Mouse (Mus musculus) forebrain, embryonic 10.5 days (tissue): ENCODE data around the gene Gpr161. TPM values are rescaled to one million over a fixed set of nuclear protein-coding genes. Genes with fewer than 3 reads are reported as not detected.

Experiments used
- DNase-seq: peaks from one replicate; pipeline ENCODE4 v3.0.0-alpha.2; 2017; ENCODE audit warnings: low spot score; ENCODE audit errors: extremely low spot score
- H3K27ac ChIP-seq: fragments of 300-500 bp; sonication (generic); 2 replicates; pipeline ENCODE4 v1.5.1; 2016; ENCODE audit warnings: mild to moderate bottlenecking
- H3K27me3 ChIP-seq: fragments of 300-500 bp; sonication (generic); 2 replicates; pipeline ENCODE4 v1.6.1; 2016; ENCODE audit warnings: mild to moderate bottlenecking; ENCODE audit not compliant: poor library complexity, severe bottlenecking
- H3K36me3 ChIP-seq: fragments of 300-500 bp; sonication (generic); replicated peaks from 2 replicates; pipeline ENCODE4 v1.6.1; 2016; ENCODE audit warnings: mild to moderate bottlenecking, moderate library complexity
- H3K4me1 ChIP-seq: fragments of 300-500 bp; sonication (generic); 2 replicates; pipeline ENCODE4 v1.6.1; 2016
- H3K4me3 ChIP-seq: fragments of 300-500 bp; sonication (generic); 2 replicates; pipeline ENCODE4 v1.5.1; 2016; ENCODE audit warnings: mild to moderate bottlenecking, moderate library complexity
- H3K9me3 ChIP-seq: fragments of 300-500 bp; sonication (generic); 2 replicates; pipeline ENCODE4 v1.6.1; 2016; ENCODE audit warnings: mild to moderate bottlenecking, moderate library complexity
- WGBS: fragments of 180-500 bp; shearing (Covaris S2); methylation state at CpG from one replicate; pipeline ENCODE4 v1.1.7; 2016; 5-methylcytosine and 5-hydroxymethylcytosine counted together
- polyA plus RNA-seq: library from polyadenylated mRNA; unstranded; fragments of >200 nt; fragmentation: Nextera tagmentation; extraction: Ambion mirVana; gene quantifications from 2 replicates; pipeline ENCODE4 v1.2.1, GENCODE M21; 2016

Gpr161 gene
- polyA plus RNA-seq, 1 experiment from 2014 or later, result 1.8 TPM

DNA sequence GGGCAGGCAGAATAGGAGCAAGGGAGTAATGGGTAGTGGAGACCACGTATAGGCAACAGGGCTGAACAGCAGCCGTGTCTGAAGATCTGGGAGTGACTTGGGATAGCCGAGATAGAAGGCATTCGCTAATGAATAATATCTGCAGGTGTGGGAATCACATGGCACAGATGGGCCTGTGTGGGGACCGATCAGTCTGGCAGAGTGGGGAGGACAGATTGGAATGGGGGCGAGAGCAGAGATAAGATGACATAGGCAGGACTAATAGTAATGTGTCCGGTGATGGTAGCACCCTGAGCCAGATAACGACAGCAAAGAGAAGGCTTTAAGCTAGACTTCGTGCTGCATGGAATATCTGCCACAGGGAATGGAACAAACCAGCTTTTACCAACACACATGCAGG is 7.4 kb upstream of the Gpr161 start:
- 95% methylated on average over 9 of the region's 9 CpGs for WGBS
- Histone ChIP-seq H3K27ac (no peak overlapping the region), H3K9me3 (no peaks in the 10 kb centered on the region), H3K4me3 (no peak overlapping the region), H3K36me3 (peaks cover 26% of the 10 kb centered on the region), H3K27me3 (no peaks in the 10 kb centered on the region), H3K4me1 (peaks cover 24% of the 10 kb centered on the region)
- DNase-seq, result no peak

DNA sequence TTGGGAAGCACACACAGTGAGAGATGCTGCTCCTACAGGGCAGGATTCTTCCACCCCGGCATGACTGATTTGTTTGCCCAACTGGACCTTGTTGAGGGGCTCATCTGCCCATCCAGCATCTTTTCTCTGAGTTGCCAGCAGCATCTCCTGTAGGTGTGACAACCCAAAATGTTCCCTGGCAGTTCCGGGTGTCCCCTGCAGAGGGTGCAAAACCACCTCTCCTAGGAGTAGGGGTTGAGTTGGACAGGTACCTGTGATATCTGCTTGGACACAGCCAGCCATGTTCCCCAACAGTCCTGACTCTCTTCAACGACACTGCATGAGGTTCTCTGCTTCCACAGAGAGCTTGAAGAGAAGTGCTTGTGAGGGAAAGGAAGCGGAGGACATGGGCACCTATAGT is 5.8 kb upstream of the Gpr161 start:
- no peaks in the 10 kb centered on the region for H3K9me3 ChIP-seq
- peaks cover 8% of the 10 kb centered on the region for H3K4me1 ChIP-seq
- no peaks in the 10 kb centered on the region for H3K27me3 ChIP-seq
- peaks cover 40% of the 10 kb centered on the region for H3K36me3 ChIP-seq
- H3K4me3 ChIP-seq, result no peak overlapping the region
- no peak for DNase-seq
- 88% methylated on average over 4 of the region's 4 CpGs for WGBS
- H3K27ac ChIP-seq, result no peak overlapping the region

DNA sequence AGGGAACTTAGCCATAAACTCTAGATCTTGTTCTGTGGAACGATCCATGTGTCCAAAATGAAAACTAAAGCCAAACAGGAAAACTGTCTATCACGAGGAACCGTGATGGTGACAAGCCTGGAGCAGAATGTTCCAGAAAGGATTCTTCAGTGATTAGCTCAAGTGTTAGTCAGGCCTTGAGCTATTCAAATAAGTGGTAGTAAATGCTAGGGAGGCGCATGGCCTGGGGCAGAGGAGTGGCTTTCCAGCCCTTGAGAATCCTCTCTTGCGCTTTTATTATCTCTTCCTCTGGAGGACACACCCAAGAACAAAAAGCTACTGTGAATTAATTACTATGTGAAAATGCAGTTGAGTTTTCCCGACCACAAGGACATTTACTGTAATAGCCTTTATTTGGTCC is 4.0 kb upstream of the Gpr161 start:
- Histone ChIP-seq H3K4me1 (no peaks in the 10 kb centered on the region), H3K36me3 (peaks cover 56% of the 10 kb centered on the region), H3K9me3 (no peaks in the 10 kb centered on the region), H3K27me3 (no peaks in the 10 kb centered on the region), H3K4me3 (no peak overlapping the region), H3K27ac (no peak overlapping the region)
- WGBS, result 92% methylated on average over 6 of the region's 6 CpGs
- DNase-seq, result no peak

DNA sequence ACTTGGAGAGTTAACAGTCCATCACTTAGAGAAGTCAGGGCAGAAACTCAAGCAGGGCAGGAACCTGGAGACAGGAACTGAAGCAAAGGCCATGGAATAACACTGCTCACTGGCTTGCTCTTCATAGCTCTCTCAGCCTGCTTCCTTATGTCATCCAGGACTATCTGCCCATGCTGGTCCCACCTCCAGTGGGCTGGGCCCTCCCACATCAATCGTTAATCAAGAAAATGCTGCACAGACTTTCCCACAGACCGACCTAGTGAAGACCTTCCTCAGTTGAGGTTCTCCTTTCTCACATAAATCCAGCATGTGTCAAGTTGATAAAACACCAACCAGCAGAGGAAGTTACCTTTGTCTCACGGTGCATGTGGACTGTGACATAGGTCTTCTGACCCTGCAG is 5.5 kb downstream of the Gpr161 start:
- DNase-seq, result no peak
- 91% methylated on average over 3 of the region's 3 CpGs for WGBS
- no peak overlapping the region for H3K27ac ChIP-seq
- H3K4me1 ChIP-seq, result no peaks in the 10 kb centered on the region
- H3K27me3 ChIP-seq, result no peaks in the 10 kb centered on the region
- H3K9me3 ChIP-seq, result no peaks in the 10 kb centered on the region
- H3K36me3 ChIP-seq, result peaks cover 13% of the 10 kb centered on the region
- no peak overlapping the region for H3K4me3 ChIP-seq

DNA sequence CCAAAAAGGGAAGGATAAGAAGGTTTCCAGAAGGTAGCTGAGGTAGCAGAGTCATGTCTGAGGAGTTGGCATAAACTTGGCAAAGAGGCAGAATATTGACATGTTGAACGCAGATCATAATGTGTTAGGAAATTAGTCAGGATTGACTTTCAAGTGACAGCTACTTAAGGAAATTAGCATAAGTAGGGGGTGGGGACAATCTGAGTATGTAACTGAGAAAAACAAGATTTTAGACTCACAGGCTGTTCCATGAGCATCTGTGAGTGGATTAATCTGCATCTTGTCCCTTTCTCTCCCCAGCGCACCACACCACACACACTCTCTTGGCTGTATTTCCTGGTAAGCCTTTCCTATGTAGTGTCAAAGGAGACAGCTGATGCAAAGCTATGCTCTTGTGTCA is 6.0 kb downstream of the Gpr161 start:
- Histone ChIP-seq H3K27ac (no peak overlapping the region), H3K9me3 (no peaks in the 10 kb centered on the region), H3K4me3 (no peak overlapping the region), H3K36me3 (peaks cover 13% of the 10 kb centered on the region), H3K4me1 (no peaks in the 10 kb centered on the region), H3K27me3 (no peaks in the 10 kb centered on the region)
- 98% methylated on average over 2 of the region's 2 CpGs for WGBS
- DNase-seq, result no peak

DNA sequence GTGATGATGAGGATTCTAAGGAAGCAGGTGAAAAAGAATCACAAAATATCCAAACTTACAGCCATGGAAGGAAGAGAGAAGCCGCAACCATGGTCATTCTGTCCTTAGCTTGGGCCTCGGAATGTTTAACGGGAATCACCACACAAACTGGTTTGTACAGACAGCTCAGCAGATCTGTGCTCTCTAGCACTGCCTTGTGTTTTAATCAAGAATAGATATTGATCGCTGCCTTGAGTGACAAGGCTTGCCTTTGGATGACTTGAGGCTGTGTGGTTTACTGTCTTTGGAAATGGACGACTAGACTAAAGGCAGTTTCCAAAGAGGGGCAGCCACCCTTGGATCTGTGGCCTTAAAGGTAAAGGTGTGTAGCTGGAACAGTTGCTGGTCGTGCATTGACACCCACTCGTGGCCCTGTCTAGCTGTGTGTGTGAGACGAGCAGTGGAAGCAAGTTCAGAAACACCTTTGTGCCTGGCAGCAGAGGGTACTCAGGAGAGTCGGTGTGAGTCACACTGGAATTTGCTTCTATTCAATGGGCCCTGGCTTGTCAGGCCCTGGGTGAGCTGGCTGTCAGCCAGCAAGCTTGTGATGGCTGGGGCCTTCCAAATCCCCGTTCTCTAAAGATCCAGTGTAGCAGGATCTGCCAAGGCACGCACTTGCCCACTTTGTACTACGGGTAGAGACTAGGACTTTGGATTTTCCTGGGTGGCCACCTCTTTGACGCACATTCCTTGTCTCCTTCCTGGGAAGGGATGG is 7.0 kb downstream of the Gpr161 start:
- WGBS, result 87% methylated on average over 13 of the region's 13 CpGs
- no peak overlapping the region for H3K27ac ChIP-seq

DNA sequence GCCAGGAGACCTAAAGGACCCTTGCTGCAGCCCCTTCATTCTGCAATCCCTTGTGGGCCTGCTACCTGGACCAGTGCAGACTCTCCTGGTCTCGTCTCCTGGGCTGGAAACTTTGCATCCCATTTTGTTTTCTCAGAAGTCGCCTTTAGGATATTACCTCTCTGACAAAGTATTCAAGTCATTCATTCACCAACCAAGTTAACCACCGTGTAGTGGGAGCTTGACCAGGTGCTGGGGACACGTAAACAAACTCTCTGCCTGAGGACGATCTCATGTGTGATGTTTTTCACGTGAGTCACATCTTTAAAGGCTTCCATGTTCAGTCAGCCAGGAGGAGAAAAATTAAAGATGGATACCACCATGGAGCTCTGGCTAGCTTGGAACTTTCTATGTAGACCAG is 7.6 kb downstream of the Gpr161 start:
- DNase-seq, result no peak
- H3K27me3 ChIP-seq, result no peaks in the 10 kb centered on the region
- no peak overlapping the region for H3K27ac ChIP-seq
- no peaks in the 10 kb centered on the region for H3K9me3 ChIP-seq
- H3K36me3 ChIP-seq, result peaks cover 24% of the 10 kb centered on the region
- 90% methylated on average over 6 of the region's 6 CpGs for WGBS
- H3K4me3 ChIP-seq, result no peak overlapping the region
- no peaks in the 10 kb centered on the region for H3K4me1 ChIP-seq

More for the DNA sequence above, 7.0 kb downstream of the Gpr161 start:
- H3K4me1 ChIP-seq, result no peaks in the 10 kb centered on the region
- peaks cover 18% of the 10 kb centered on the region for H3K36me3 ChIP-seq
- no peak for DNase-seq
- no peaks in the 10 kb centered on the region for H3K27me3 ChIP-seq
- no peak overlapping the region for H3K4me3 ChIP-seq
- H3K9me3 ChIP-seq, result no peaks in the 10 kb centered on the region

DNA sequence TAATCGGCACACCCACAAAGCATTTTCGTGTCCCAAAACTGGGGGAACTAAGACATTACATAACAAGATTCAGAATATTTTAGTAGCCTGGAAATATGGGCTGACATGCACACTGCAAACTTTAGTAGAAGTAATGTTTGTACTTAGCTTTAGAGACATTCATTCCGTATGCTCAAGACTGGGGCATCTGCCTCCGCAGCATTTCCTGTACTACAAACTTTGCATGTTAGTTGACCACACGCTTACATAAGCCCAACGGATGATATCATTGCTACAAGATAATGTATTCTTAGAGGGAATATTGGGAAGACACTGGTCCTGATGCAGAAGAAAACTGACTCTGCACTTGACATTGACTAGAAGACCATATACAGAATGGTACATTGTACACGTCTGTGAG is 8.8 kb downstream of the Gpr161 start:
- H3K4me3 ChIP-seq, result no peak overlapping the region
- H3K36me3 ChIP-seq, result peaks cover 35% of the 10 kb centered on the region
- DNase-seq, result no peak
- no peaks in the 10 kb centered on the region for H3K27me3 ChIP-seq
- H3K27ac ChIP-seq, result no peak overlapping the region
- H3K4me1 ChIP-seq, result no peaks in the 10 kb centered on the region
- no peaks in the 10 kb centered on the region for H3K9me3 ChIP-seq
- WGBS, result 91% methylated on average over 7 of the region's 7 CpGs

DNA sequence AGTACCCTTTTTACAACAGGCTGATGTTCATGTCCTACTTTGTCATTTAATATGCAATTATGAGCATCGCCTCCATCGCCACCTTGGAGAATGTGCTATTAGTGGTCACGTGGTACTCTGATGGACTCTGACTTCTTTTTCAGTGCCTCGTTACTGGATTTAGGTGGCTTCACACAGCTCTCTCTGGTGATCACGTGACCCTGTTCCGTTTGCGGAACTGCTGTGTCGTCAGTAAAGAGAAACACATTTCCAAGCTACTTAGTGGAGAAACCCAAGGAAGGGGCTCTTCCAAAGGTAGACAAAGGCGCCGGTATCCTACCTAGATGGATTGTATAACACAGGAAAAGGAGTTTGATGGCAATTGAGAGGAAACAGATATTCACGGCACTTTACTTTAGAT is 12.6 kb downstream of the Gpr161 start:
- WGBS, result 79% methylated on average over 11 of the region's 11 CpGs
- Histone ChIP-seq H3K4me3 (no peak overlapping the region), H3K27ac (no peak overlapping the region), H3K4me1 (no peaks in the 10 kb centered on the region), H3K9me3 (no peaks in the 10 kb centered on the region), H3K36me3 (peaks cover 73% of the 10 kb centered on the region), H3K27me3 (no peaks in the 10 kb centered on the region)
- no peak for DNase-seq

DNA sequence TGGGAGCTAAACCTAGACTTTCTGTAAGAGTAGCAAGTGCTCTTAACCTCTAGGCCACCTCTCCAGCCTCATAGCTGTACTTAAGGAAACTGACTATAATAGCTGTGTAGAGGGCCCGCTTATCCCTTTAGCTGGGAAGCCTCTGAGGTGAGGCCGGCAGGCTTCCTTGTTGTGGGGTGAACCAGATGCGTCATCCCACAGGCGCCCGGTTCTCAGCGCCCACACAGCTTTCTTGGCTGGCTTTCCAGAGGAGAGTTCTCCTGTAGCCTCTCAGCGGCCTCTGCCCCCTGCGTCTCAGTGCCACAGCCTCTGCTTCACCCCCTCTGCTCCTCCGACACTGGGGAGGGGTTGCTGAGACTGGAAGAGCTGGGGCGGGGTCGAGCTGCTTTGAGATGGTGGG is 20.8 kb downstream of the Gpr161 start:
- WGBS, result 46% methylated on average over 11 of the region's 11 CpGs
- DNase-seq, result no peak
- no peaks in the 10 kb centered on the region for H3K27me3 ChIP-seq
- H3K4me3 ChIP-seq, result no peak overlapping the region
- no peaks in the 10 kb centered on the region for H3K9me3 ChIP-seq
- peaks cover 76% of the 10 kb centered on the region for H3K36me3 ChIP-seq
- peaks cover 10% of the 10 kb centered on the region for H3K4me1 ChIP-seq
- H3K27ac ChIP-seq, result 0 out of 2 replicates have a peak overlapping the region, but pooled peaks have one; percentile 26

DNA sequence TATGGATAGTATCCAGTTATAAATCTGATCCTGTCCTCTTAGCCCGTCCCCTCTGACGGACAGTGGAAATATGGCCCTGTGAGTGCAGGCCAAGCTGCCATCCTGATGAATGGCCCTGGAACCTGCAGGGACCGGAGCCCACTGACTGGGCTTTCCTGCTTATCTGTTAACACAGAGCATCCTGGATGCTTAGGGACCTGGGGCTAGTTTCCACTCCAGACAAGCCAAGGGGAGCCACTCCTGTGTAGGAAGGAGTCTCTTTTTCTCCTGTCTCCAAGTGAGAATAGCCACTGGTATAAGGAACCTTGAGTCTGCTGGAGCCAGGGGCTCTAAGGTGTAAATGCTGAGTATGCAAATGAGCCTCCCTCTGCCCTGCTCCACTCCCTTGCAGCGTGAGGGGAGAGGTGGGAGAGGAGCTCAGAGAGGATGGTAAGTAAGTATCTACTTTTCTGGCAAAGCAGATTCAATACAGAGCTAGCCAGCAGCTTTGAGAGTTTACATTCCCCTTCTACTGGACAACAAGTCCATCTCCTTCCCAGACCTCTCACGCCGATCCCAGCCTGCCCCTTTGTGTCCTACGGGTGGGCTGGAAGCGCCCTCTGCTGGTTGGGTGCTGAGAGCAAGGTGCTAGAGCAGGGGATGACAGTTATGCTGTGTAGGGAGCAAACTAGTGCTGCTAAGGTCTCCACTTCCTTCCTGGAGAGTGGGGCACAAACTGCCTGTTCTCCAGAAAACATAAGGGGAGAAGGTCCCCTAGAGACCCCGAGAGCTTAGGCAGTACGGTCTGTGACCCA is 24.7 kb downstream of the Gpr161 start:
- Histone ChIP-seq H3K9me3 (no peaks in the 10 kb centered on the region), H3K4me3 (no peak overlapping the region), H3K4me1 (peaks cover 10% of the 10 kb centered on the region), H3K36me3 (peaks cover 77% of the 10 kb centered on the region), H3K27ac (0 out of 2 replicates have a peak overlapping the region, but pooled peaks have one; percentile 58), H3K27me3 (no peaks in the 10 kb centered on the region)
- 48% methylated on average over 10 of the region's 10 CpGs for WGBS
- DNase-seq, result peak; percentile 68

DNA sequence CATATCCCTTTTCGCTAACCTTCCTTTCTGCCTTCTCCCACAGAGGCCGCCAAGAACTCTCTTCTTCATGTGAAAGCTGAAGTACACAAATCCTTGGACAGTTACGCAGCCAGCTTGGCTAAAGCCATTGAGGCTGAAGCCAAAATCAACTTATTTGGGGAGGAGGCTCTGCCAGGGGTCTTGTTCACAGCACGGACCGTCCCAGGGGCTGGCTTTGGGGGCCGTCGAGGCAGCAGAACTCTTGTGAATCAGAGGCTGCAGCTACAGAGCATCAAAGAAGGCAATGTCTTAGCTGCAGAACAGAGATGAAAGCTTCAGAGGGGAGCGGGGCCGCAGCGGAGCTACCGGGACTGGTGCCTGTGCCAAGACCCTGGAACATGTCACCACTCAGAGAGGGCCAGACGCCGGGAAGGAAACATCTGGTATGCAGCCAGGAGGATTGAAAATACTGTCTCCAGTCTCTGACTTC is 25.8 kb downstream of the Gpr161 start:
- Histone ChIP-seq H3K4me1 (peaks cover 6% of the 10 kb centered on the region), H3K36me3 (peaks cover 76% of the 10 kb centered on the region), H3K4me3 (no peak overlapping the region), H3K27ac (no peak overlapping the region), H3K27me3 (no peaks in the 10 kb centered on the region), H3K9me3 (no peaks in the 10 kb centered on the region)
- no peak for DNase-seq
- 96% methylated on average over 13 of the region's 13 CpGs for WGBS

DNA sequence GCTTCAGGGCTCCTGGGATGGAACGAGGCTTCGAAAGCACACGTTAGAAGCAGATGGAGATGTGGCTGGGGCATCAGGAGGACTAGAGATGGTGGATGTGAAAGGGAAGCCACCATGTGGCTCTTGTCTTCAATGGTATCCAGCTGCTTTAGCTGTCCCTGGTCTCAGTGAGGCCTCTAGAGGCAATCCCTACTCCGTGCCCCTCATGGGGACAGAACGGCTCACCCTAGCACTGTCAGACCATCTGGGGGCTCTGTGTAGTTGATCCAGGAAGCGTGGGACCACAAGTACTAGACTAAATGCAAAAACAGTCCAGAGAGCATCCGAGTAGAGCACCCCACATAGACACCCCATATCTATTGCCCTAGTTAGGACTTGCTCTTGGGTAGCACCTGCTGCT is 26.3 kb downstream of the Gpr161 start:
- Histone ChIP-seq H3K27me3 (no peaks in the 10 kb centered on the region), H3K36me3 (peaks cover 73% of the 10 kb centered on the region), H3K4me1 (peaks cover 4% of the 10 kb centered on the region; the same call in 1 of the 2 replicates), H3K27ac (no peak overlapping the region), H3K4me3 (no peak overlapping the region), H3K9me3 (no peaks in the 10 kb centered on the region)
- 95% methylated on average over 7 of the region's 7 CpGs for whole genome bisulfite sequencing
- DNase-seq, result no peak
